Mouse (Mus musculus): ENCODE results near the gene Gm26938. TPM values are rescaled to one million over a fixed set of nuclear protein-coding genes. Genes with fewer than 3 reads are reported as not detected.

Gm26938 gene
- polyA plus RNA-seq, 1 experiment from 2014 or later: not detected

DNA sequence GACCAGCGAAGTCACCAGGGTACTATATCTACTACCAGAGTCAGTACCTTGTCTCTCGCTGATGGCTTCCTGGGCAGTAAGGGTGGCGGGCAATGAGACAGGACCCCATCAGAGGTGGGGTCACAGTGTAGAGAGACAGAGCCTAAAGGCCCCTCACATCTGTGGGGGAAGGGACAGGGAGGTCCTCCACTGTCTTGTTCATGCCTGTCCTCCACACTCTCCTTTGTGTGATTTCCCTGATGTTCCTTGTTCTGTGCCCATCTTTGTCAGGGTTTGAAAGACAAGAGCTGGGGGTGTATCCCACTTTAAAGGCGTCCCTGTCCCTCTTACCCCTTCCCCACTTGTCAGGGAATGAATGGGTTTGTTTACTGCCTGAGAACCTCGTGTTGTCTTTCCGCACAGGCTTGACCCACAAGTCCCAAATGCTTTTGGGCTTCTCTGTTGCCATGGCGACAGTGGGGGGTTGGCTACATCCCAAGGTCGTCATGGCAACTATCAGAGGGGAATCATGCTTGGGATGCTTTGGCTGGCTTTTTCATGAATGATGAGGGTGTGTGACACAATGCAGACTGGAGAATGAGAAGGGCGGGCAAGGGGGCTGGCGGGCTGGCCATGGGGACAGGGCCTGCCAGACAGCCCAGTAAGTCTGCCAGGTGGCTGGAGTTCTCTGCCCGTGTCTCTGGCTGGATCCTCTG lies 28.6 kb downstream of the Gm26938 start:
- DNase-seq (ENCODE audit: low spot score) (peak; percentile 86), ATAC-seq (replicated peaks; ENCODE audit: insufficient number of reproducible peaks, low FRiP score, low TSS enrichment, low read depth) (peak; percentile 64)
- Histone ChIP-seq H3K27ac (replicated peaks; ENCODE audit: low read depth, low read length) (peak overlapping the region; percentile 65), H3K36me3 (replicated peaks; ENCODE audit: control insufficient read depth, insufficient read depth, low read depth, low read length) (no peaks in the 10 kb centered on the region; the same call in 1 of the 2 replicates), H3K9me3 (replicated peaks; ENCODE audit: control insufficient read depth, low read length) (no peaks in the 10 kb centered on the region), H3K4me2 (ENCODE audit: low read depth, low read length) (0 out of 2 replicates have a peak overlapping the region, but pooled peaks have one; percentile 23), H3K4me1 (ENCODE audit: control insufficient read depth, insufficient read depth, low read length) (peaks cover 20% of the 10 kb centered on the region), H3K27me3 (ENCODE audit: control insufficient read depth, insufficient read depth, low read length) (no peaks in the 10 kb centered on the region), H3K4me3 (ENCODE audit: low read depth, low read length) (no peak overlapping the region), H3K9ac (replicated peaks; ENCODE audit: low read length) (peak overlapping the region; percentile 14; the same call in 1 of the 2 replicates)
- WGBS: 33% methylated on average over 11 of the region's 11 CpGs

DNA sequence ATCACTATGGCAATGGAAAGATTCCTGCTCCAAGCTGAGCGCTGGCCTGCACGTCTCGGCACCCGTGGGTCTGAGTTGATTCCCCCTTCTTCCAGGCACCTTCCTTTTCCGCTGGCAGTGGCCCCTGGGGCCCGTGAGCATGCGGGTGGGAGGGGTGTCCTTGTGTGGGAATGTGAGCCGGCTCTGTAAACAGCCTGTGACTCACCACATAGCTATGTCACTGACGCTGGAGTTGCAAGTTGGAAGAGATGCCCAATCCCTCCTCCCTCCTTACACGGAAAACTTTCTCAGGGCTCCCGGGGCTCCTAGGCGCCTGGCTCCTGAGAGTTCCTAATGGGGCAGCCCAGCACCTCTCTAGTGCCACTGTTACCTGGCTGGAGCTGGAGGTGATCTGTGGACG lies 29.3 kb downstream of the Gm26938 start:
- Histone ChIP-seq H3K27me3 (ENCODE audit: control insufficient read depth, insufficient read depth, low read length) (no peaks in the 10 kb centered on the region), H3K4me2 (ENCODE audit: low read depth, low read length) (no peak overlapping the region; the same call in 1 of the 2 replicates), H3K9ac (replicated peaks; ENCODE audit: low read length) (peak overlapping the region; percentile 25; the same call in 1 of the 2 replicates), H3K27ac (replicated peaks; ENCODE audit: low read depth, low read length) (peak overlapping the region; percentile 65), H3K4me1 (ENCODE audit: control insufficient read depth, insufficient read depth, low read length) (peaks cover 23% of the 10 kb centered on the region), H3K4me3 (ENCODE audit: low read depth, low read length) (no peak overlapping the region), H3K36me3 (replicated peaks; ENCODE audit: control insufficient read depth, insufficient read depth, low read depth, low read length) (no peaks in the 10 kb centered on the region; the same call in 1 of the 2 replicates), H3K9me3 (replicated peaks; ENCODE audit: control insufficient read depth, low read length) (no peaks in the 10 kb centered on the region)
- no peak for ATAC-seq (replicated peaks; ENCODE audit: insufficient number of reproducible peaks, low FRiP score, low TSS enrichment, low read depth)
- WGBS: 26% methylated on average over 13 of the region's 13 CpGs
- DNase-seq (ENCODE audit: low spot score): peak; percentile 60

DNA sequence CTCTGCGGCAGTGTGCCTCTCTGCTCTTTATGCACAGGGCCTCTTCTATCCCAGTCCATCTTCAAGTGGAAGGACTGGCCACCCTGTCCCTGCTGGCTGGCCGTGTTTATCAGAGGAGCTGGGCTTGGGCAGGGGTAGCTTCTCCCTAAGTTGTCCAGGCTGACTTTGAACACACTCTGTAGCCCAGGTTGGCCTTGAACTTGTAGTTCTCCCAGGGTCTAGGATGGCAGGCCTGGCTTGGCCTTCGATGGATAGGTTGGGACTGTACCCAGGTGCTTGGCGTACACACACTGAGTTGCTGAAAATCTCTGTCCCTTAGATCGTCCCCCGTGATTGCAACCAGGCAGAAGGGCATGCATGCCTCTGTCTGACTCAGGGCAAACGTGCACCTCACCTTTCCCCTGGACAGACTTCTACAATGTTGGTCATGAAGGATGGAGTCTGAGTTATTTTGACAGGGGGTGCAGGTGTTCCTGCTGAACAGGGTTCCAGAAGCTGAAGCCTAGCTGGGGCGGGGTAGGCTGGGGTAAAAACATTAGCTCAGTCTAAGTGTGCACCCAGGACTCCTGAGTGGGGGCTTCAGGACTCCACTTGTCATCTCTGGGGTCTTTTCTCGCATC lies 30.1 kb downstream of the Gm26938 start:
- Histone ChIP-seq H3K9ac (replicated peaks; ENCODE audit: low read length) (no peak overlapping the region), H3K4me2 (ENCODE audit: low read depth, low read length) (no peak overlapping the region), H3K4me1 (ENCODE audit: control insufficient read depth, insufficient read depth, low read length) (peaks cover 23% of the 10 kb centered on the region), H3K27me3 (ENCODE audit: control insufficient read depth, insufficient read depth, low read length) (no peaks in the 10 kb centered on the region), H3K36me3 (replicated peaks; ENCODE audit: control insufficient read depth, insufficient read depth, low read depth, low read length) (no peaks in the 10 kb centered on the region; the same call in 1 of the 2 replicates), H3K9me3 (replicated peaks; ENCODE audit: control insufficient read depth, low read length) (no peaks in the 10 kb centered on the region), H3K27ac (replicated peaks; ENCODE audit: low read depth, low read length) (no peak overlapping the region), H3K4me3 (ENCODE audit: low read depth, low read length) (no peak overlapping the region)
- DNase-seq (ENCODE audit: low spot score): no peak
- no peak for ATAC-seq (replicated peaks; ENCODE audit: insufficient number of reproducible peaks, low FRiP score, low TSS enrichment, low read depth)
- 82% methylated on average over 9 of the region's 9 CpGs for WGBS

DNA sequence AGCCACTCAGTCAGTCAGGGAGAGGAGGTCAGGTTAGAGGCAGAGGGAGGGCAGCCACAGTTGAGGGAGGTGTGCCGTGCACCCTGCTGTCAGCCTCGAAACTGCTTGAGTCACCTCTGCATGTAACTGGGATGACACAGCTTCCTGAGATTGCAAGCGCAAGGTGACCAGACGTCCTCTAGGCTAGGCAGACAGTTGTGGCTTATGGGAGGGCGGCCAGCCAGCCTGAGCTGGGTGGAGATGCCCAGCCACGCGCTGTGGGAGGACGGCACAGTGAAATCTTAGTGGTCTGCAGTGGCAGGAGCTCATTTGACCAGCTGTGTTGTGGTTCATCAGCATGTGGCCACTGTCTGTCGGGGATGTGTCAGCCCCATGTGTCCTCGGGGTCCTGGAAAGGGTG lies 31.3 kb downstream of the Gm26938 start:
- peaks cover 23% of the 10 kb centered on the region for H3K4me1 ChIP-seq (ENCODE audit: control insufficient read depth, insufficient read depth, low read length)
- H3K27ac ChIP-seq (replicated peaks; ENCODE audit: low read depth, low read length): no peak overlapping the region
- H3K27me3 ChIP-seq (ENCODE audit: control insufficient read depth, insufficient read depth, low read length): no peaks in the 10 kb centered on the region
- no peaks in the 10 kb centered on the region for H3K9me3 ChIP-seq (replicated peaks; ENCODE audit: control insufficient read depth, low read length)
- no peak overlapping the region for H3K9ac ChIP-seq (replicated peaks; ENCODE audit: low read length)
- DNase-seq (ENCODE audit: low spot score): no peak
- H3K4me3 ChIP-seq (ENCODE audit: low read depth, low read length): no peak overlapping the region
- no peak for ATAC-seq (replicated peaks; ENCODE audit: insufficient number of reproducible peaks, low FRiP score, low TSS enrichment, low read depth)
- no peak overlapping the region for H3K4me2 ChIP-seq (ENCODE audit: low read depth, low read length)
- no peaks in the 10 kb centered on the region; the same call in 1 of the 2 replicates for H3K36me3 ChIP-seq (replicated peaks; ENCODE audit: control insufficient read depth, insufficient read depth, low read depth, low read length)
- 66% methylated on average over 10 of the region's 10 CpGs for WGBS

DNA sequence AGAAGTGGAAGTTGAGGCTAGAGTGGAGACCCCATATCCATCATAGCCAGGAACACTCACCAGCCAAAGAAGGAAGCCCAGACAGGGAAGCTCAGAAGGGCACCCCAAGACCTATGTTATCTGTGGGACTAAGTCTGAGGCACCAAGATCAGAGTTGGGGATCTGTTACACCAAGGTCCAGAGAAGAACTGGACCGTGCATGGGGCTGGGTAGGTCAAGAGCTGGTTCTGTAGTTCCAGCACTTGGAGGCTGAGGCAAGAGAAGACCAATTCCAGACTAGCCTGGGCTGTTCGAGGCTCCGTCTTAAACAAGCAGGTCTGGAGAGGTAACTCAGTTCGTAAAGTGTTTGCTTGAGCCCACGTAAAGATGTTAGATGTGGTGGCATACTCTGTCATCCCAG lies 32.1 kb downstream of the Gm26938 start:
- Histone ChIP-seq H3K27ac (replicated peaks; ENCODE audit: low read depth, low read length) (no peak overlapping the region), H3K4me1 (ENCODE audit: control insufficient read depth, insufficient read depth, low read length) (peaks cover 23% of the 10 kb centered on the region), H3K4me3 (ENCODE audit: low read depth, low read length) (no peak overlapping the region), H3K9ac (replicated peaks; ENCODE audit: low read length) (no peak overlapping the region), H3K27me3 (ENCODE audit: control insufficient read depth, insufficient read depth, low read length) (no peaks in the 10 kb centered on the region), H3K36me3 (replicated peaks; ENCODE audit: control insufficient read depth, insufficient read depth, low read depth, low read length) (no peaks in the 10 kb centered on the region), H3K4me2 (ENCODE audit: low read depth, low read length) (no peak overlapping the region), H3K9me3 (replicated peaks; ENCODE audit: control insufficient read depth, low read length) (no peaks in the 10 kb centered on the region)
- DNase-seq (ENCODE audit: low spot score): no peak
- ATAC-seq (replicated peaks; ENCODE audit: insufficient number of reproducible peaks, low FRiP score, low TSS enrichment, low read depth): no peak
- 89% methylated on average over 5 of the region's 5 CpGs for WGBS

DNA sequence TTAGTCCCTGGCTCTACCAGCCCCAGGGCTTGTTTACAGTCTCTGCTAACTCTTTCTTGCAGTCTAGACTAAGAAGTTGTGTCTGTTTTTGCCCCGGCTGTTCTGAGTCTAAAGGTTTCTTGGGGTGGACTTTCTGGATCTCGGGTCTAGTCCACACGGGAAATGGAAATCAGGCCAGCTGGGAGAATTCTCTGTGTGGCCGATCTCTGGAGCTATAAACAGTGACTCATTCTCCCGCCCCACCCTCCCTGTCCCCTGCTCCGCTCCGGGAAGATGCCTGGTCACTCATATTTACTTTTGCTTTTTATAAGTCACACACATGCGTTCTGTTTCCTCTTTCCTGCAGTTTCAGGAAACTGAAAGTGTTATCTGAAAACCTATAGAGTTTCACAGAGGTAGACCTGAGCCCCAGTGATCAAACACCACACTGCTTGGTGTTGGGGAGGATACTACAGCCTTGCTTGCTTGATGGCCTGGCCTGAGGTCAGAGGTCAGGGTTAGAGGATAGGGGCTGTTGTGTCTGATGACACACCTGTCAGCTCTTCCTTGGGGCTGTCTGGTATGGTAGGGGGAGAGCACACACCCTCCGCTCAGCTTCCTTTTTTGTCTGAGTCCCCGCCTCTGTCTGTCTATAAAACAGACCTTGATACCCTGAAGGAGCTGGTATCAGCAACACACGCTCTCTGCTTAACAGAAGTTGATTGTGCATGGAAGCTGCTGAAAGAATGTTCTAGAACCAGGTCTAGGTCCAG lies 32.7 kb downstream of the Gm26938 start:
- Histone ChIP-seq H3K9me3 (replicated peaks; ENCODE audit: control insufficient read depth, low read length) (no peaks in the 10 kb centered on the region), H3K9ac (replicated peaks; ENCODE audit: low read length) (no peak overlapping the region), H3K27me3 (ENCODE audit: control insufficient read depth, insufficient read depth, low read length) (no peaks in the 10 kb centered on the region), H3K4me2 (ENCODE audit: low read depth, low read length) (no peak overlapping the region), H3K27ac (replicated peaks; ENCODE audit: low read depth, low read length) (no peak overlapping the region), H3K36me3 (replicated peaks; ENCODE audit: control insufficient read depth, insufficient read depth, low read depth, low read length) (no peaks in the 10 kb centered on the region), H3K4me1 (ENCODE audit: control insufficient read depth, insufficient read depth, low read length) (peaks cover 23% of the 10 kb centered on the region), H3K4me3 (ENCODE audit: low read depth, low read length) (no peak overlapping the region)
- DNase-seq (ENCODE audit: low spot score) (no peak), ATAC-seq (replicated peaks; ENCODE audit: insufficient number of reproducible peaks, low FRiP score, low TSS enrichment, low read depth) (no peak)
- WGBS: 67% methylated on average over 11 of the region's 11 CpGs

DNA sequence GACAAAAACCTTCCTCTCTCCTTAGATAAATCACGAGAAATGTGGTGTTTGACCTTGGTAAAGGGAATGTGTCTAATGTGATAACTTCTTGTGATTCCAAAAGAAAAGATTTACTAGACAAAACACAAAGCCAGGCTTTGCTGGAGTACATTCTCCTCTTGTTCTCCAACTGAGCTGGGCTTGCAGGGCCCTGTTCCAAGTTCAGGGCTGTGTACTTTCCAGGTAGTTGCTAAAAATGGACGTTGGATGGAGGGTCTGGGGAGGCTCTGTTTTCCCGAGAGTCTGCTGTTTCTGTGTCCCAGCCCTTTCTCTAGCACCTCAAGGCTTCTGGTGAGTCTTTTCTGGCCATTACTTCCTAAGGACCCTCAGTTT lies 33.3 kb downstream of the Gm26938 start:
- no peak overlapping the region for H3K4me3 ChIP-seq (ENCODE audit: low read depth, low read length)
- no peak overlapping the region for H3K9ac ChIP-seq (replicated peaks; ENCODE audit: low read length)
- peaks cover 18% of the 10 kb centered on the region for H3K4me1 ChIP-seq (ENCODE audit: control insufficient read depth, insufficient read depth, low read length)
- ATAC-seq (replicated peaks; ENCODE audit: insufficient number of reproducible peaks, low FRiP score, low TSS enrichment, low read depth): no peak
- no peaks in the 10 kb centered on the region for H3K9me3 ChIP-seq (replicated peaks; ENCODE audit: control insufficient read depth, low read length)
- H3K4me2 ChIP-seq (ENCODE audit: low read depth, low read length): no peak overlapping the region
- no peak overlapping the region for H3K27ac ChIP-seq (replicated peaks; ENCODE audit: low read depth, low read length)
- no peak for DNase-seq (ENCODE audit: low spot score)
- no peaks in the 10 kb centered on the region for H3K36me3 ChIP-seq (replicated peaks; ENCODE audit: control insufficient read depth, insufficient read depth, low read depth, low read length)
- 59% methylated on average over 3 of the region's 3 CpGs for WGBS
- H3K27me3 ChIP-seq (ENCODE audit: control insufficient read depth, insufficient read depth, low read length): no peaks in the 10 kb centered on the region

Measured in embryonic facial prominence, embryonic 11.5 days (tissue).